Mouse (Mus musculus): ENCODE results near the gene Dhrs7c. TPM values are rescaled to one million over a fixed set of nuclear protein-coding genes. Genes with fewer than 3 reads are reported as not detected.

Dhrs7c gene
- polyA plus RNA-seq, 1 experiment from 2014 or later: not detected

DNA sequence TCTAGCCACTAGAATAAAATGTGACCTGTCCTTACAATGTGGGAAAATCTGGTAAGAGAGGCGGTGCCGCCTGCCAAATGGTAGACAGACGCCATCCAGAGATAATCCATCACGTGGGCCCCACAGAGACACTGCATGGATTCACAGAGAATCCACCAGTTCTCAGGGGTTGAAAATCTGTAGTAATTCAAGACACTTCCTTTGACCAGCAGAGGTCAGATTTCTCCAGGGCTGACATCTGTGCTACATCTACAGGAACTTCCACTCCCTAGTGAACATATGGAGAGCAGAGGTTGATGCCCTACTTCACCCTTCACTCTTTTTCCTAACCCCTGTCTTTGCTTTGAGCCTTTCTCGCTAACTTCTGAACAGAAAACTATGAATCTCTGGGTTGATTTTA, 67.1 kb downstream of the Dhrs7c start:
- Histone ChIP-seq H3K36me3 (ENCODE audit: inconsistent target) (no peaks in the 10 kb centered on the region), H3K27ac (no peak overlapping the region), H3K79me2 (ENCODE audit: inconsistent target) (no peaks in the 10 kb centered on the region), H3K4me3 (ENCODE audit: inconsistent target) (no peak overlapping the region)
- WGBS (ENCODE audit: missing documents): 84% methylated on average over 5 of the region's 5 CpGs

Other genes starting within 250 kb of the Dhrs7c start
- 0.23 TPM in 1 of 3 replicates, not detected in the others for gene Rcvrn, start 102.9 kb upstream of the Dhrs7c start, polyA plus RNA-seq (2018)
- not detected in 3 replicates for gene Glp2r, start 27.0 kb upstream of the Dhrs7c start, polyA plus RNA-seq (2018)
- gene Gsg1l2, start 23.6 kb upstream of the Dhrs7c start, polyA plus RNA-seq (2018): not detected in 3 replicates
- not detected in 3 replicates for gene Usp43, start 124.0 kb downstream of the Dhrs7c start, polyA plus RNA-seq (2018)
- not detected in 3 replicates for gene Cfap52, start 167.5 kb downstream of the Dhrs7c start, polyA plus RNA-seq (2018)
- 30.5 to 42.2 TPM (median 37.4 TPM) in 3 replicates for gene Stx8, start 168.0 kb downstream of the Dhrs7c start, polyA plus RNA-seq (2018)

All from macrophage (primary cell).